Mouse (Mus musculus) monocyte, adult 2 months (primary cell): Measurements from ENCODE around the gene Znrd1as.
"Not testable (repeated sequence)": the region's sequence is repeated elsewhere in the genome, so short reads cannot be mapped to it uniquely, and the experiment has no call there.

Experiments used
- DNase-seq, 2 experiments: peaks; one replicate each; pipeline ENCODE4 v3.0.0; 2022; ENCODE audit warnings: low spot score in 2 of 2, low read depth in 1 of 2

Gene Znrd1as

GRCm38 (mm10) chr17:36949265-36949664, 9.1 kb upstream of the Znrd1as start:
- no peak for DNase-seq

DNA sequence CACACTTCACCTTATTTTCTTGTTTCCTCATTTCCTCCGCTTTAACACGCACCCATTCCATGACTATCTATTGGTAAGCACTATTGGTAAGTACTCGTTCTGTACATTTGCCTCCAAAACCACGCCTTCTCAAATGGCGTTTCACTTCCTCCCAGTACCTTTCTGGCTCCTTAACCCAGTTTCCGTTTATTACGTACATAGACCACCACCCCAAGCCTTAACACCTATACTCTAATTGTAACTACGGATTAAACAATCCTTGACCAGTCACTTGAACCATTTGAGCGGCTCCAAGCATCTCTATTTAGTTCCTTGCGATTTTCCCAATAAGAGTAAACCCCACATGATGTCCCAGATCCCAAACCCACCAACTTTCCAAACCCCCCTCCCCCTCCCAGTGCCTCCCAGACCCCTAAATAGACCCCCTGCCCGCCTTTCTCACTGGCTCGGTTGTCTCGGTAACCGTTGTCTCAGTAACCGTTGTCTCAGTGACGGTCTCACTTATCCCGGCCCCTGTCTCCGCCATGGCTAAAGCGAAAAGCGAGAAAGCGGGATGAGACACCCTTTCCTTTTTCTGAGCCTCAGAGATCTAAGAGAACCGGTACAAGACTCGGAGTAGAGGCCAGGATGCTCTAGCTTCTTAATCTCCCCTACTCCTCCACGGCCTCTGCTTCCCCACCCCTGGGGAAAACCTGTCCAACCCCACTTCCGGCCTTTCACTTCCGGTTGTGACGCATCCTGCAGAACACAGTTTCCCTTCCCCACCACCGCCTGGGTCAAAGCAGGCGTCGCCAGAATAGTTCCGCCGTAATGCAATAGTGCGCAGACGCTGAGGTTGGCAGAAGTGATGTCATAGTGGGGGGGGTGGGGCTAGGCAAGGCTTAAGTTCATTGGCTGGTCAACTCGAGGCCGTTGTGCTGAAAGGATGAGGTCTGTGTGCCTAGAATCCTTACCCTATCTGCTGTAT, 7.1 kb upstream of the Znrd1as start, which contains the start of gene Ppp1r11:
Gene Ppp1r11 (minus strand): TSS at position 761 of the 967 bp plus-strand sequence.
- peak; percentile 91 to 93 for DNase-seq

DNA sequence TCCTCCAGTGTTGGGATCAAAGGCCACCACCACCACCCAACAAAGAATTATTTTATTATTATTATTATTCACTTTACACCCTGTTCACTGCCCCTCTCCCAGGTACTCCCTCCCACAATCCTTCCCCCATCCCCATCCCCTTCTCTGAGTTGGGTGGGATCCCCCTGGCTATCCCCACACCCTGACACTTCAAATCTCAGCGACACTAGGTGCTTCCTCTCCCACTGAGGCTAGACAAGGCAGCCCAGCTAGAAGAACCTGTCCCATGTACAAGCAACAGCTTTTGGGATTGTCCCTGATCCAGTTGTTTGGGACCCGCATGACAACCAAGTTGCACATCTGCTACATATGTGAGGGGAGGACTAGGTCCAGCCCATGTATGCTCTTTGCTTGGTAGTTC, 5.8 kb upstream of the Znrd1as start:
- DNase-seq, result no peak

- no peak for DNase-seq
These were observed 5.3 kb upstream of the Znrd1as start for GRCm38 (mm10) chr17:36953062-36953461.

DNA sequence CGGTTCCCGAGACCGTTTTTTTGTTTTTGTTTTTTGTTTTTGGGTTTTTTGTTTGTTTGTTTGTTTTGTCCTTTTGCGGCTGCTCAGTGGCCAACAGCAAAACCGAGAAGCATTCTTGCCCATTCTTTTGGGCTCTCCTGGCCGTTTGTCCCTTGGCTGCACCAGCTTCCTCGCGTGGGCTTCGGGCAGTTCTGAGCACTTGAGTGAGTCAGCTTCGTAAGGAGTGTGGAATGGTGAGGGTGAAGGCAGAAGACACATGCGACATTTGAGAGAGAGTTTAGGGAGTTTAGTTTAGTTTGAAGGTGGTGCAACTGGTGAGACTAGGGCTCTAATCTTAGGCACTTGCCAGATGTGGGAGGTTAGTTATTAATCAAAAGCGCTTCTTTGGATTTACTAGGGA, 492 bp downstream of the Znrd1as start:
- no peak for DNase-seq

GRCm38 (mm10) chr17:36961125-36961524, 2.7 kb downstream of the Znrd1as start:
- no peak for DNase-seq

DNA sequence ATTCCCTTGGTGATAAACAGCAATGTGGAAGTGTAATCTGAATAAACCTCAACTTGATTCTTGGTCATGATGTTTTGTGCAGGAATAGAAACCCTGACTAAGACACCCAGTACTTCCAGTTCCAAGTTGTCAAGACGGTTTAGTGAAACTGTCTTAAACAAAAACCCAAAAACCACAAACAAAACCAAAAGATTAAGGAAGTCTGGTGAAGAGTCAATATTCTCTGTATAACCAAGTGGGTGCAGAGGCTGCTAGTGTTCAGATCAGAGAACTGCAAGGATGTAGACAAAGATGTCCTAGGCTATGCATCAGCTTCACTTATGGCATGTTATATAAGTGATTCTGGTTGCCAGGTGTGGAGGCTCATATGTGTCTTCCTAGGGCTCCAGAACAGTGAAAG, 8.5 kb downstream of the Znrd1as start:
- DNase-seq, result no peak

DNA sequence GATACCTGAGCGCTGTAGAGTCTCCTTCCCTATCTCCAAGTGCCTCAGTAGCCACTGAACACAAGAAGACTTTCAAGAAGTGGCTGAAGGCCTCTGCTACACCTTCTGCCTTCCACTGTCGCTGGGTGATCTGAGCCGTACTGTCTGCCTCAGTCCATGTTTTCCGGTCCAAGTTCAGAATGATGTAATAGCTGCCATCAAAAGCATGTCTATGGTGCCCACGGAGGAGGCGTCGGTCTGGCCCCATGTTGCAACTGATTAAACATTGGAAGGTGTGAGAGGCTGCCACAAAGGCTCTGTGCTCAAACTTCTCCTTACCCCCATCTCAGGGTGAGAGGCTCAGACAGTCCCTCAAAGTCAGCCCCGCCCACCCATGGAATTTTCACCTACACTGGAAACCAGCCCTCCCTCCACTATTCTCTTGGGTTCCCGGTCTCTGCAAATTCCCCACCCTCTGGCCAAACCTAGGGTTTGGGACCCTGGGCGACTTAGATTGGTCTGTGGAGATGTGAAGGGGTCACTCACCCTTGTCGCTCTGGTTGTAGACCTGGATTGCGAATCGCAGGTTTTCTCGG, 12.0 kb downstream of the Znrd1as start:
- DNase-seq, result no peak

DNA sequence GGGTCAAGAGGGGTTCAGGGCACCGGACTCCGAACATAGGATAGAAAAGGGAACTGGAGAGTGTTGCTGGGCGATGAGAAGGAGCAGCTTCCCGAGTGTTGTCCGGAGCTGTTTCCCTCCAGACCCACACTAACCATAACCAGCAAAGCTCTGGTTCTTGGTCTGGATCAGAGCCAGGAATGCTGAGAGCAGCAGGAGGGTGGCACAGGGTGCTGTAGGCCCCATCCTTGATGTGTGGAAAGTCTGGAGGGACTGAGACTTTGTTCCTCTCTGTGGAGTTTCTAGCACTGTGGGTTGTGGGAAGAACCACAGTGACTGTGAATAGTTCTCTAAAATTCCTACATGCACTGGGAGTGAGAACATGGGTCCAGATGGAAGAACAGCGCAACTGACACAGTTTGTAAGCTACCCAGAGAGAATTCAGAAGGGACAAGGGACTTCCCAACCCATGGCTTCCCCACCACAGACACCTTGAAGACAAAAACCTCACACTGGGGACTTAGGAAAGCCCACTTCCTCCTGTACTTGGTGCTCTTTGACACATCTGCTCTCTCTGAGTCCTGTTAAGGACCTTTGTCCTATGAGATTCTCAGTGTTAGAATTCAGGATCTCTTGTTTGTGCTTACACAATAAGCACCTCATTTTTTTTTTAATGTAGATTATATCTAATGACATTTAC, 12.9 kb downstream of the Znrd1as start:
- DNase-seq, result no peak

DNA sequence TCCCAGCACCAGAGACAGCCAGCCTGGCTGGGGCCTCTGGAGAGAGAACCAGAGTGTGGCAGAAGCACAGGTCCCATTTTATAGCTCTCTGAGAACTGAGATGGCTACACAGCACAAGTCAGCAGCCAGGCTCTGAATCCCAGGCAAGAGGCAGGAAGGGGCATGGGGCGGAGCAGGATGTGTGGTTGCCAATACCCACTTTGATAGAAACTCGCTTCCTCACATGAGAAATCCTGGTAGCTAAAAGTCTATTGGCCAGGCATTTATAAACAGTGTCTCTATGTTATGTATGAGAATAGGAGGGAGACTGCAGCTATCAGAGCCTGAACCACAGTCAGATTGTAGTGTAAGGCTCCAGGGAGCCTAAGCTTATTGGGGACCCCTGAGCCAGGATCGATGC, 14.4 kb downstream of the Znrd1as start:
- no peak for DNase-seq

GRCm38 (mm10) chr17:36973271-36973787, 14.9 kb downstream of the Znrd1as start:
- no peak for DNase-seq

DNA sequence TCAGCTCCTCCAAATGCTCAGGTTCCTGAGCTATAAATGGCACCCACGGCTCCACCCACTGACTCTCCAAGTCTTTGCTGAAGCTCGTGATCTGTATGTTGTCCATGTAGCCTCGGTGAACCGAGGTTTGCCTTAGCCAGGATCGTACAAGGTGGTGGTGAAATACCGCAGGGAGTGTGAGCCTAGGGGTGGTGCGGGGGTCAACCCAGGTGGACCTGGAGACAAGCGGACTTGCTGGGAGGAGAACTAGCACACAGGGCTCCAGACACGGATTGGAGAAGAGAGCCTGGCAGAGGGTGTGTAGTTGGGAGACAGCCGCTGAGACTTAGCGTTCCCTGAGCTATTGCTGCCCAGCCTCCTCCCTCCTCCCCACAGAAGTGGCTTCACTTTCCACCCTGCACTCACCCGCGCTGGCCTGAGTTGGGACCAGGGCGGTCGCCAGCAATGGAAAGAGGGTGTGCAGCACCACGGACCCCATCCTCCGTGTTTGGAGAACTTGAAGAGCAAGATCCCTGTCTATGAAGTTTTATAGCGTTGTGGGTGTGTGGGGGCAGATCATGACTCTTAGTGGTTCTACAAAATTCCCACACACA, 22.9 kb downstream of the Znrd1as start, which contains the start of gene 2410137M14Rik:
Gene 2410137M14Rik (minus strand): TSS at position 17 of the 593 bp plus-strand sequence.
- no peak for DNase-seq

DNA sequence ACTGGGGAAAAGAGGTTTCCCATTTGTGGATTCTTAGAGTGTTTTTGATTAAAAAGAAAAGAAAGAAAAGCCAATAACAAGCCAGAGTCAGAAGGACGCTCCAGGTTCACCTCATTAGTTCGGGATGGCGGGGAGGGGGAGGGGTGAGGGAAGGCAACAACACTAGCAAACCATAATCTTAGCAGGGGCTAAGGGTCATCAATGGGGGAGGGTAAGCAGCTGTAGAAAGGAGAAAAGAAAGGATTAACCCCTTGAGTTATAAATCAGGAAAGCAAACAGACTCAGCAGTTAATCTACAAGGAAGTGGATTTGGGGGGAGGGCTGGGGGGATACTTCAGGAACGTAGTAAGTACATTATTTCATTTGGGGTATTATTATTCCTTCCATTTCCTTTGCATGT, 23.5 kb downstream of the Znrd1as start:
- DNase-seq, result no peak

DNA sequence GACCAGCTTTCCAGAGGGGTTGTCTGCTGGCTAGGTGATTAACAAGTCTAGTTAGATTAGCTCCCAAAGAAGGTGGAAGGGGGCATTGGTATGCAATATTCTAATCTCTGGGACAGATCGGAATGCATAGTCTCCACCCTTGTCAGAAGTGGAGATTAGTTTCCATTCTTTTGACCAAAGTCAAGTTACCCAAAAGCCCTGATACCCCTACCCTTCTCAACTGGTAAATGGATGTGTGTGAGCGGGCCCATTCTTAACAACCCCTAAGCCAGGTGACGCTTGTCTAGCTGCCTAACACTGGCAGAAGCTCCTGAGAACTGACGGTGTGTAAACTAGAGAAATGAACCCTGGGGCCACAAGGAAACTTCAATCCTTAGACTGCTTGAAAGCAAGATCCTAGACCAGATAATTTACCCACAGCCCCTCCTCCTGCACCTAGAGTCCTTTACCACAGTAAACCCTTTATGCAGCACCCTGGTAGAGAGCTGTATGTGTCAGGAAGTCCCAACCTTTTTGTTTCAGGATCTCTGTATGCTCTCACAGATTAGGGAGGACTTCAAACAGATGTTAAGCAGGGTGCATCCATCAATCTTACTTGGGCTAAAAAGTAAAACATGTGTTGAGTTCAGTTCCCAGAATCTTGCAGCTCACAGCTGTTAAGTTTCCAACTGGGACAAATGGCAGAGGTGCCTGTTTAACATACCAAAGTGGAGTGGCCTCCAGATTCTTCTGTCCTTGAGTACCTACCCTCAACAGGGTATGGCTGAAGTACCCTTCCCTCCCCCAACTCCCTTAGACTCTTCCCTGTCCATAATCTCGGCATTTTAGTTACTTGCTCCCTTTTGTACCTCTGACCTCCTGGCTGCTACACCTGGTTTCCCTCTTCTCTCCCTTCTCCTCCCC, 24.1 kb downstream of the Znrd1as start:
- DNase-seq, result no peak

GRCm38 (mm10) chr17:36988475-36988874, 30.1 kb downstream of the Znrd1as start:
- DNase-seq, result no peak

DNA sequence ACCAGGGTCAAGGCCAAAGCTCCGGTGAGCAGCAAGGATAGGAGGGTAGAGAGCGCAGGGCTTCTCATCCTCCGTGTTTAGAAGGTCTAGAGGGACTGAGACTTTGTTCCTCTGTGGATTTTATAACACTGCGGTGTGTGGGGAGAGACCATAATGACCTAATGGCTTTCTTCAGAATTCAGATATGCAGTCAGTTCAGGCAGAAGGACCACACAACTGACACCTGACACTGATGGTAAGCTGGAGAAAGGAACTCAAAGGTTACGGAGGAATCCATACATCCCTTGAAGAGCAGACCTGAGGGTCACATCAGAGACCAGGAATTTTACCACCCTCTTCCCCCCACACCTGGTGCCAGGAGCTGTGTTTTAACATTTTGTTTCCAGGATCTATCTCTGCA, 31.0 kb downstream of the Znrd1as start, which contains the start of gene H2-M5:
Gene H2-M5 (minus strand): TSS at position 101 of the 400 bp plus-strand sequence.
- DNase-seq, result no peak

GRCm38 (mm10) chr17:36990630-36991029, 32.2 kb downstream of the Znrd1as start:
- not testable (repeated sequence) for DNase-seq

DNA sequence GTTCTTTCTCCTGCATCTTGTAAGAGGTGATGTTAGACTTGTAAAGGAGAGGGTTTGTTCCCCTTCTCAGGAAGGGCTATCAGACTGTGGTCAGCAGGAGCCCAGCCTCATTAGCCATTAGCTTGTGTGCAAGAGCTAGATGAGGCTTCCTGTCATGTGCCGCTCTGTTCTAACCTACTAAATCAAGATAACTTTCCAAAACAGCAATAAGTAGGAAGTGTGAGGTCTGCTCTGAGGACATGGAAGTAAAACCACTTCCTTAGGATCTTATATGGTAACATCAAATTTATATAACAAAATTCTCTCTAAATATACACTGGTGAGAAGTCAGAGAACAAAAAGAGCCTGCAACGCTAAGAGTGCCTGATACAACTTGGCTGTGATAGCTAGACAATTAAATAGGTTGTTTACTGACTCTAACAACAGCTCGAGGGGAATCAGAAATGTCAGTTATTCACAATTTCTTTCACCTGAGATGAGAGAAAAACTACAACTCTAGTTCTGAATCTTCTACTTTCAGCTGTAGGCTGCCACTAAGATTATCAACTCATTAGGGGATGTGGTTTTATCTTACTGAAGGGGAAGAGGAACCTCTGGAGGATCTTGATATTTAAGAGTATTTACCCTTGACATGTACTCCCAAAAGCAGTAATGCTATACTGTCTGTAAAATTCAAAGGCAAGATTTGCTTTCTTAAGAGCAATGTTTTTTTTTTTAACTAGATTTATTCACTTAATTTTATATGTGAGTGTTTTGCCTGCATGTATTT, 34.1 kb downstream of the Znrd1as start:
- no peak for DNase-seq

- no peak for DNase-seq
These were observed 35.5 kb downstream of the Znrd1as start for GRCm38 (mm10) chr17:36993770-36994325.
